Mouse (Mus musculus) NIH3T3 (cell line): ENCODE data around the gene Med8.

ENCODE experiments used
- DNase-seq: peaks from one replicate; pipeline ENCODE4 v3.0.0-alpha.2; 2012; ENCODE audit warnings: low read depth

Med8 gene

GRCm38 (mm10) chr4:118415779-118416178 is 6.6 kb downstream of the Med8 start:
- peak; percentile 32 for DNase-seq

GRCm38 (mm10) chr4:118416329-118416728 is 7.2 kb downstream of the Med8 start:
- DNase-seq = no peak

GRCm38 (mm10) chr4:118417112-118417797 is 8.1 kb downstream of the Med8 start:
- no peak for DNase-seq

GRCm38 (mm10) chr4:118421384-118421783 is 12.2 kb downstream of the Med8 start:
- DNase-seq = no peak

GRCm38 (mm10) chr4:118424541-118425160 is 15.5 kb downstream of the Med8 start:
- DNase-seq = no peak

GRCm38 (mm10) chr4:118425374-118425773 is 16.2 kb downstream of the Med8 start:
- no peak for DNase-seq

- peak; percentile 81 for DNase-seq
These were observed 18.3 kb downstream of the Med8 start for GRCm38 (mm10) chr4:118427415-118427767.

- DNase-seq = peak; percentile 97
These were observed 18.8 kb downstream of the Med8 start, which contains the start of gene Elovl1 for GRCm38 (mm10) chr4:118427768-118428451. TSS of gene Elovl1 (plus strand) at chr4:118428093.

GRCm38 (mm10) chr4:118428531-118429214 is 19.5 kb downstream of the Med8 start:
- peak; percentile 71 for DNase-seq

- no peak for DNase-seq
These were observed 20.2 kb downstream of the Med8 start for GRCm38 (mm10) chr4:118429215-118429895.

- DNase-seq = no peak
These were observed 23.2 kb downstream of the Med8 start for GRCm38 (mm10) chr4:118432332-118432731.

GRCm38 (mm10) chr4:118436820-118437603 is 27.9 kb downstream of the Med8 start, which contains the start of gene Cdc20:
TSS of gene Cdc20 (minus strand) at chr4:118437352.
- DNase-seq = peak; percentile 99

GRCm38 (mm10) chr4:118437829-118438253 is 28.7 kb downstream of the Med8 start:
- peak; percentile 46 for DNase-seq

GRCm38 (mm10) chr4:118445088-118445487 is 36.0 kb downstream of the Med8 start:
- DNase-seq = peak; percentile 15

GRCm38 (mm10) chr4:118445781-118446414 is 36.8 kb downstream of the Med8 start:
- peak; percentile 27 for DNase-seq

- DNase-seq = no peak
These were observed 37.4 kb downstream of the Med8 start for GRCm38 (mm10) chr4:118446415-118447153.

- DNase-seq = no peak
These were observed 48.3 kb downstream of the Med8 start, which contains the start of gene Mpl for GRCm38 (mm10) chr4:118457345-118457975. TSS of gene Mpl (minus strand) at chr4:118457513.

GRCm38 (mm10) chr4:118464956-118465355 is 55.8 kb downstream of the Med8 start:
- DNase-seq = no peak
